Mouse (Mus musculus): ENCODE results near the gene Atp6v0a4.
A peak's percentile ranks its signal among the peaks of the same experiment; 100 is the strongest.

The Atp6v0a4 gene

GRCm38 (mm10) chr6:38124882-38125281, 496 bp upstream of the Atp6v0a4 start:
- DNase-seq (ENCODE audit: low spot score): no peak

- no peak for DNase-seq (ENCODE audit: low spot score)
Measured at GRCm38 (mm10) chr6:38123471-38124206, 747 bp downstream of the Atp6v0a4 start.

- peak; percentile 74 for DNase-seq (ENCODE audit: low spot score)
Measured at GRCm38 (mm10) chr6:38122791-38123190, 1.6 kb downstream of the Atp6v0a4 start.

GRCm38 (mm10) chr6:38121843-38122242, 2.5 kb downstream of the Atp6v0a4 start:
- no peak for DNase-seq (ENCODE audit: low spot score)

GRCm38 (mm10) chr6:38120681-38121371, 3.6 kb downstream of the Atp6v0a4 start:
- peak; percentile 88 for DNase-seq (ENCODE audit: low spot score)

GRCm38 (mm10) chr6:38118341-38118740, 6.0 kb downstream of the Atp6v0a4 start:
- no peak for DNase-seq (ENCODE audit: low spot score)

GRCm38 (mm10) chr6:38116107-38116770, 8.1 kb downstream of the Atp6v0a4 start:
- no peak for DNase-seq (ENCODE audit: low spot score)

- DNase-seq (ENCODE audit: low spot score): peak; percentile 39
Measured at GRCm38 (mm10) chr6:38110859-38111258, 13.5 kb downstream of the Atp6v0a4 start.

- no peak for DNase-seq (ENCODE audit: low spot score)
Measured at GRCm38 (mm10) chr6:38109871-38110270, 14.5 kb downstream of the Atp6v0a4 start.

GRCm38 (mm10) chr6:38109160-38109795, 15.1 kb downstream of the Atp6v0a4 start, which contains the start of gene Tmem213:
Gene Tmem213, plus strand, starts transcription at chr6:38109255.
- DNase-seq (ENCODE audit: low spot score): no peak

- DNase-seq (ENCODE audit: low spot score): peak; percentile 62
Measured at GRCm38 (mm10) chr6:38108449-38108848, 15.9 kb downstream of the Atp6v0a4 start.

- no peak for DNase-seq (ENCODE audit: low spot score)
Measured at GRCm38 (mm10) chr6:38105924-38106323, 18.5 kb downstream of the Atp6v0a4 start.

- DNase-seq (ENCODE audit: low spot score): no peak
Measured at GRCm38 (mm10) chr6:38103775-38104174, 20.6 kb downstream of the Atp6v0a4 start.

GRCm38 (mm10) chr6:38102216-38102795, 22.1 kb downstream of the Atp6v0a4 start:
- no peak for DNase-seq (ENCODE audit: low spot score)

- peak; percentile 75 for DNase-seq (ENCODE audit: low spot score)
Measured at GRCm38 (mm10) chr6:38096961-38097370, 27.4 kb downstream of the Atp6v0a4 start.

- DNase-seq (ENCODE audit: low spot score): no peak
Measured at GRCm38 (mm10) chr6:38094701-38095100, 29.7 kb downstream of the Atp6v0a4 start.

GRCm38 (mm10) chr6:38092539-38092938, 31.8 kb downstream of the Atp6v0a4 start:
- no peak for DNase-seq (ENCODE audit: low spot score)

GRCm38 (mm10) chr6:38087242-38088026, 37.0 kb downstream of the Atp6v0a4 start:
- no peak for DNase-seq (ENCODE audit: low spot score)

- DNase-seq (ENCODE audit: low spot score): no peak
Measured at GRCm38 (mm10) chr6:38083204-38083603, 41.2 kb downstream of the Atp6v0a4 start.

- DNase-seq (ENCODE audit: low spot score): peak; percentile 43
Measured at GRCm38 (mm10) chr6:38081727-38082341, 42.6 kb downstream of the Atp6v0a4 start.

- DNase-seq (ENCODE audit: low spot score): no peak
Measured at GRCm38 (mm10) chr6:38080364-38080763, 44.0 kb downstream of the Atp6v0a4 start.

Data from lung, postnatal 25 days (tissue).